Mouse (Mus musculus) myocyte (in vitro differentiated cells): Measurements from ENCODE around the gene Ints4.

ENCODE experiments used
- POLR2A ChIP-seq: IDR thresholded peaks from one replicate; pipeline ENCODE4 v1.6.1; 2011; ENCODE audit warnings: low read depth, mild to moderate bottlenecking, control low read depth, moderate library complexity; ENCODE audit not compliant: insufficient read length
- TCF12 ChIP-seq: IDR thresholded peaks from one replicate; pipeline ENCODE4 v1.6.1; 2011; ENCODE audit warnings: mild to moderate bottlenecking, control low read depth; ENCODE audit not compliant: poor library complexity, insufficient read depth, severe bottlenecking
- USF1 ChIP-seq: IDR thresholded peaks from one replicate; pipeline ENCODE4 v1.6.1; 2011; ENCODE audit warnings: low read depth, mild to moderate bottlenecking, control low read depth, moderate library complexity

GRCm38 (mm10) chr7:97546462-97546861, 65.7 kb downstream of the Ints4 start:
- no peak for TF ChIP-seq POLR2A
- TF ChIP-seq TCF12: no peak
- TF ChIP-seq USF1: no peak
